Mouse (Mus musculus): ENCODE measurements around the gene Ptprq. TPM values are rescaled to one million over a fixed set of nuclear protein-coding genes. Genes with fewer than 3 reads are reported as not detected.

The Ptprq gene
- 1 to 10 TPM; 1.3 to 1.5 TPM for total RNA-seq (2021)
- long read RNA-seq, experiment 1 = 0 reads
- long read RNA-seq, experiment 2, partial matches to known transcripts = 0 of 1 reads
- long read RNA-seq, experiment 2, other reads (novel, unspliced or antisense) = 1 of 1 reads

DNA sequence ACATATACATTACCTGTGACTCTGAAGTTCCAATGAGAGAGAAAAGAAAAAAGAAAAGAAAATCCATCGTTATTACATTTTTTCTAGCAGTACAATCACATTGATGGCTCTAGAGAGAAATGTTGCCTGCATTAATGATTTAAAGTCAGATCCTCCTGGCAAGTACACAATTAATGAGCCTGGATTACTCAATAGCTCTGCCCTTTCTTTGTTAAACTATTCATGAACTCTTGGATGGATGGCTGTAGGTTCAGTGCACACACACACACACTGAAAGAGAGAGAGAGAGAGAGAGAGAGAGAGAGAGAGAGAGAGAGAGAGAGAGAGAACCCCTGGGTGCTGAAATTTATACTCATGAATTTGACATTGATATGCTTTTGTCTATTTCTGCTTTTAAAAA lies at the start of gene Ptprq:
Gene Ptprq, minus strand, starts transcription at position 246 of the 400 bp plus-strand sequence.
- no peak for DNase-seq (ENCODE audit: low spot score in 2 of 2)

- DNase-seq (ENCODE audit: low spot score in 2 of 2) = no peak
These were observed 39.8 kb upstream of the Ptprq start for GRCm38 (mm10) chr10:107759624-107760023.

DNA sequence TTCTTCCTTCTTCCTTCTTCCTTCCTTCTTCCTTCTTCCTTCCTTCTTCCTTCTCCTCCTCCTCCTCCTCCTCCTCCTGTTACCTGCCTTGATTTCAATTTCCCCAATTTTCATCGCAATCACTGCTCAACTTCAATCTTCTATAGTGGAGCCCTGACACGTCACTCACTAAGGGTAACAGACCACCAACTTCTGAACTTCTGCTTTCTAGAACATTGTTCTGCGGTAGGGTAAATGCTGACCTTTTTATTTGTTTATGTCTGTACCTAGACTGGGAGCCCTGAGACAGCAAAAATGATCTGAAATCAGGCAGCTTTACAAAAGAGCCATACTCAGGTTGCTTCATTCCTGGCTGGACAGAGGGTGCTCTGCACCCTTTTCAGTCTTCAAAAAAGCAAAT lies 33.6 kb upstream of the Ptprq start:
- no peak for DNase-seq (ENCODE audit: low spot score in 2 of 2)

GRCm38 (mm10) chr10:107752351-107753143 lies 32.7 kb upstream of the Ptprq start:
- no peak for DNase-seq (ENCODE audit: low spot score in 2 of 2)

DNA sequence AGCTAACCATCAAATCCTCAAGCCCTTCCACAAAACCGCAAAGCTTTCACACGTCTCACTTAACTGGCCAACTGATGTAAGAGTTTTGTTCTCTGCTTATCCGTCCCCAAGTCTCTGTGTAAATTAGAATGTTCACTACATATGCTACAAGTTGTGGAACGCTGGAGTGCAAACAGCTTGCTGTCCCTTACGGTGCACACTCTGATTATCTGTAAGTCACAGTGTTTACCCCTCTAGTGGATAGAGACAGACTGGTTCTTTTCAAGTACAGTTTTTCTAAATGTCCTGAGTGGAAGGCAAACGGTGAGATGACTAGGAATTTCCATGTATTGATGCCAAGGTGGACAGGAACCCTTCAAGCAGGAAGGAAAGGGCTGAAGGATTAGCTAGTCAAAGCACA lies 32.1 kb upstream of the Ptprq start:
- no peak for DNase-seq (ENCODE audit: low spot score in 2 of 2)

- peak in 1 of 2 experiments; percentile 13 for DNase-seq (ENCODE audit: low spot score in 2 of 2)
These were observed 27.7 kb upstream of the Ptprq start for GRCm38 (mm10) chr10:107747566-107747965.

- DNase-seq (ENCODE audit: low spot score in 2 of 2) = no peak
These were observed 26.9 kb upstream of the Ptprq start for GRCm38 (mm10) chr10:107746717-107747116.

GRCm38 (mm10) chr10:107739815-107740214 lies 20.0 kb upstream of the Ptprq start:
- no peak for DNase-seq (ENCODE audit: low spot score in 2 of 2)

- no peak for DNase-seq (ENCODE audit: low spot score in 2 of 2)
These were observed 17.9 kb upstream of the Ptprq start for GRCm38 (mm10) chr10:107737743-107738142.

- no peak for DNase-seq (ENCODE audit: low spot score in 2 of 2)
These were observed 15.6 kb upstream of the Ptprq start for GRCm38 (mm10) chr10:107735448-107735847.

- DNase-seq (ENCODE audit: low spot score in 2 of 2) = no peak
These were observed 14.5 kb upstream of the Ptprq start for GRCm38 (mm10) chr10:107734327-107734726.

DNA sequence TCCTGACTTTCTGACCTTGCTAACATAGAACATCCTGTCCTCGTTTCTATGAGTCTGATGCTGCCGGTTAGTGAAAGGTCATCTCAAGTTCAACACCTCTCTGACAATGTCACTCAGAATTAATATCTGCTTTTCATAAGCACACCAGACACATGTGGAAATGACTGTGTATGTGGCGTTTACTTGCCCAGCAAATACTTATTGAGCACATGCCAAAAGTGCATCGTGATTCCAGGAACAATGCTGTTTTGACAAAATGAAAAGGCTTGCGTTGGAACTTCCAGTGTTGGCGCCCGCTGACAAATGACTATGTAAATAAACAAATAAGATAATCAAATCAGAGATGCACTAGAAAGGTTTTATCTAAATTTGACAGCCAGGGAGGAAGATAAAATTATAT lies 5.8 kb upstream of the Ptprq start:
- no peak for DNase-seq (ENCODE audit: low spot score in 2 of 2)

GRCm38 (mm10) chr10:107704443-107704842 lies 15.4 kb downstream of the Ptprq start:
- no peak for DNase-seq (ENCODE audit: low spot score in 2 of 2)

GRCm38 (mm10) chr10:107700944-107701343 lies 18.9 kb downstream of the Ptprq start:
- DNase-seq (ENCODE audit: low spot score in 2 of 2) = no peak

- no peak for DNase-seq (ENCODE audit: low spot score in 2 of 2)
These were observed 21.1 kb downstream of the Ptprq start for GRCm38 (mm10) chr10:107698716-107699115.

DNA sequence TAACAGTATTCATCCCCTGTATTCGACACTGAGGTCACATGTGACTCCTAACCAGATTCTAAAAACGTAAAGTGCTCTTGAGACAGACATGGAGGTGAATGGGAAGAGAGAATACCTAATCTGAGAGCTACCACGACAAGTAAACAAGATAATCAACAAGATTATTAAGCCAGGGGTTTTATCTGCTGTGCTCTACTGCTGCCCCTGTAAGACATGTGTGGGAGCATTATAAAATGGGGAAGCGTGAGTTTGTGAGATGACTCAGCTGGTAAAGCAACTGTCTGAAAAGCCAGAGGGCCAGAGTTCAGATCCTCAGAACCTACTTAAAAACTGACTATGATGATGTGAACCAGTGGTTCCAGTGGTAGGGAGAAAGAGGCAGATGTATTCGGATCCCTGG lies 22.7 kb downstream of the Ptprq start:
- no peak for DNase-seq (ENCODE audit: low spot score in 2 of 2)

GRCm38 (mm10) chr10:107687382-107687781 lies 32.5 kb downstream of the Ptprq start:
- DNase-seq (ENCODE audit: low spot score in 2 of 2) = no peak

DNA sequence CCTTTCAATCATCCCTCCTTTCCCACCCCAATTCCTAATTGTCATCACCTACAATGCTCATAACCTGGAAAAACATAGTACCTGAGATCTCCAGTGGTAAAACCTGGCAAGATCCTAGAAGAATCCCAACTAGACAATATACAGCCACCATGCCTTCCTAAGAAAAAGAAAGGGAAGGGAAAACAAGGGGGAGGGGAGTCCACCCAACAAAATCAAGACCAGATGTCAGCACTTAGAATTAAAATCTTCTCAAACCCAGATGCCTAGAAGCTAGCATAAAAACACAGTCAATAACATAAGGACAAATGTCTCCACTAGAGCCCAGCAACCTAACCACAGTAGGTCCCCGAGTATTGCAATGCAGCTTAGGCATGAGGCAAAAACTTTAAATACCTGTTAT lies 43.9 kb downstream of the Ptprq start:
- no peak for DNase-seq (ENCODE audit: low spot score in 2 of 2)

DNA sequence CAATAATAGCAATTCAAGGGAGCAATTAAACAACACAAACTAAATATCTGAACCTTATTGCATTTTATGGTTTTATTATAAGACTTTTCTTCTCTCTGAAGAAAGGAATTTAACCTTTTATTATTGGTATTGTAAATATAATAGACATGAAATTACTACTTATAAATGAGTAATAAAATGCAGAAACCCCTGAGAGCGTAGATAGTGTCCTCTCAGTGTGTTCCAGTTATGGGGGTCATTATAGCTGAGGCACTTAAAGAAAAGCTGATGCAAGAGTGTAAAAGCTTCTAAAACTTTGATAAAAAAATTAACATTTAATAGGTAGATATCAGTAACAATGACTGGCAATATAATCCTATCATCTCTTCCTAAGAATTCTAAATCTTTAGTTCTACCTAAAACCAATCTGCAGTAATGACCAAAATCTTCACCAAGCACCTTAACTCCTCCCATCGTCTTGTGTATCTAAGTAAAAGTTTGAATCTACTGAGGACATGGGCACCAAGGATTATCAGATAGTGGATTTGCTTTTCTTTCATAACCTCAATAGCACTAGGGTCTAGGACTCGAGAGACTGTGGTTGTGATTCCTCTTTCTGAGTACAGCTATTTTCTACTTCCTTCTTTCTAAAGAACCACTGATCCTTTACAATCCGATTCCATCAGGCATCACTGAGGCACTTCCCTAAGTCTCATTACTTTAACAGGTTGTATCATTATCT lies 51.3 kb downstream of the Ptprq start:
- DNase-seq (ENCODE audit: low spot score in 2 of 2) = no peak

DNA sequence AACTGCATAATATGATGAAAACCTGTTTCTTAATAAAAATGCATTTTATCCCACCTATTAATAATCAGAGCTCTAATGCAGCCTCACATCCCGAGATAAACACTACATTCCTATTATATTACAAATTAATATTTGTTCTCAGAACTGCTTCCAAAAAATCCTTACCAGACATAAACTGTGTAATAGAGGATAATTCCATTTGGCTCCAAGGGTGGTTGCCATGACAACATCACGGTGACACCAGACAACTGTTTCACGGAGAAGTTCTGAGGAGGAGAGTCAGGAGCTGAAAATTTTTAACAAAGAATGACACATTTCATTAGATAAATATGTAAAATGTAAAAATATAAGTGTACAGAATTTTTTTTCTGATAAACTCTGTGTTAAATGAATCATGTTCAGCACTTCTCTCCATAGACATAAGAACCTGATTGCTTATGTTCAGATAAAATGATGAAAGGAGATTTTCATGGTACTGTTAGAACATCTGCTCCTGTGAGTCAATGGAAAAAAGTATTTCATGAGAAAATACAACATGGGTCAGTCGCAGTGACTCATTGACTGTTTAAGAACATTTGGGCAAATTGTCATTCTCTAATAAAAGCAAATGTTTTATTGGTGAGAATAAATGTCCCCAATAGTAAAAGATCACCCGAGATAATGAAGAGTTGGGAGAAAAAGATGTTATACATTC lies 57.3 kb downstream of the Ptprq start:
- DNase-seq (ENCODE audit: low spot score in 2 of 2) = peak in 1 of 2 experiments; percentile 50

DNA sequence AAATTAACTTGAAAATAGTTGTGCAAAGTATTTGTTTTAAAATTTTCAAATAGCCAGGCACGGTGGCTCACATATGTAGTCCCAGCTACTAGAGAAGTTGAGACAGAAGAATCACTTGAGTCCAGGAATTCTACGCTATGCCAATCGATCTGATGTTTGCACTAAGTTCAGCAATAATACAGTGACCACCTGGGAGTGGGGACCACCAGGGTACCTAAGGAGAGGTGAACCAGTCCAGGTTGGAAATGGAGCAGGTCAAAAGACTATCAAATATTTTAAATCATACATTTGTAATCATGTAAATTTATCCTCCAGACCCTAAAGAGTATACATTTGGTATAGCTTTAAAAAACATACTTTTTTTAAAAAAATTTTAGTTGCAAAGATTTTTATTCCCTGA lies 57.9 kb downstream of the Ptprq start:
- no peak for DNase-seq (ENCODE audit: low spot score in 2 of 2)

GRCm38 (mm10) chr10:107659141-107659540 lies 60.7 kb downstream of the Ptprq start:
- DNase-seq (ENCODE audit: low spot score in 2 of 2) = no peak
